Mouse (Mus musculus): Measurements from ENCODE around the gene Wars.
A peak's percentile ranks its signal among the peaks of the same experiment; 100 is the strongest.

The Wars gene

DNA sequence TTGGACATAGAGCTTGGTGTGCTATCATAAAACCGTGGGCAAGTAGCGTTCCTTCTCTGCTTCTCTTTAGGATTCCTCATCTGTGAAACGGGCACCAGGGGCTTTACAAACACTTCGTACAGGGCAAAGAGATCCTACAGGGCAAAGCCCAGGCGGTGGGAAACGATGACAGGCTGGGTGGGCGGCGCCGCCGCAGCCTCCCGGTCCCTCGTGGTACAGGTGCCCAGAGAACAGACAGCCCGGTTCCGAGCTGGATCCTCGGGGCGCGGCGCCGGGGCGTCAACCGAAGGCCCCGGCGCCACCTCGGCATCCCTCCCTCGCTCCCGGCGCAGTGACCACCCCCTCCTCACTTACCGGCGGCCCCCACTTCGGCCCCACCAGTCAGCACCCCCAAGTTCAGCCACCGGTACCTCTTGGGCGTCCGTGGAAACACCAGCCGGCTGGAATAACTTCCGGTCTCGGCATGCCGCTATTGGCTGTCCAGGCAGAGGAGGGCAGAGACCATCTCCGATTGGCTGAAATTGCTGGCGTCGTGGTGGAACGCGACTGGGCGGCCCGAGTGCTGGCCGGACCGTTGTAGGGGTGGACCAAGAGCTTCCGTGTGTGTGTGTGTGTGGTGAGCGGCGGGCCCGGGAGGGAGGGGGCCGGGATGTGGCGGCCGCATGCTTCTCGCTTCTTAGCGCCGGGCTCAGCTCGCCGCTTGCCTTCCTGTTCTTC, at the start of gene Wars:
TSS of gene Wars (minus strand) at position 460 of the 717 bp plus-strand sequence.
- peak; percentile 90 for DNase-seq (ENCODE audit: low spot score)

- DNase-seq (ENCODE audit: low spot score), result no peak
Observed at GRCm38 (mm10) chr12:108942203-108942923, 48.4 kb upstream of the Wars start.

- no peak for DNase-seq (ENCODE audit: low spot score)
Observed at GRCm38 (mm10) chr12:108941282-108941681, 47.3 kb upstream of the Wars start.

GRCm38 (mm10) chr12:108940255-108940654, 46.3 kb upstream of the Wars start:
- DNase-seq (ENCODE audit: low spot score), result no peak

DNA sequence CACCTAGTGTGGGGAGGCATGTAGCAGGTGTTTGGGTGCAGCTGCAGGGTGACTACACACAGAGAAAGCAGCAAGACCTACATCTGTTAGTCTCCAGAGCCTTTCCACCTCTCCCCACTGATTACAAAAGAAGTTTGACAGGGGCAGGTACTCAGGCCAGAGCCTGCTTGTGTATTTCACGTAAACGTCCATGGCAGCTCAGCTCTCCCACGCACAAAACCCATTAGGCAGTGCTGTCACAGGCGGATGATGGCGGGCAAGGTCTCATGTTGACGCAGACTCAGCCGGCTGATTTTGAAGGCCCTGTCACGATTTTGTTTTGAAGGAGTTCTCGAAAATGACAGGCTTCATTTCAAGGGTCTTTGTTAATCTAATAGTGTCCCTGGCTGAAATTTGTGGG, 45.3 kb upstream of the Wars start:
- no peak for DNase-seq (ENCODE audit: low spot score)

DNA sequence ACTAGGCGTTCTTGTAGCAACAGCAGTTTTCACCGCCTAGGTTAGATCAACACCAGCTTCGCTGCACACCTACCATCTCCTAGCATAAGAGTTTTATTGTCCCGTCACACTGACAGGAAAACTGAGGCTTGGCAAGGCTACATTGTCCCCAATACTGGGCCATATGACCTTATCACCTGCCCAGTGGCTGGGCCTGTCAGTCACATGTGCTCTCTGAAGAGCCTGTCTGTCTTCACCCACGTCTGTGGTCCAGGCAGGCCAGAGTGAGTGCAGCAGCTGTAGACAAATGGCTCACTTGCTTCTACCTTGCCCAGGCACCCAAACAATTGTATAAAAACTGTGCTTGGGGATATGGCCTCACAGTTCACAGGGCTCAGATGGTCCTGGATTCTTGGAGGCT, 44.9 kb upstream of the Wars start:
- no peak for DNase-seq (ENCODE audit: low spot score)

DNA sequence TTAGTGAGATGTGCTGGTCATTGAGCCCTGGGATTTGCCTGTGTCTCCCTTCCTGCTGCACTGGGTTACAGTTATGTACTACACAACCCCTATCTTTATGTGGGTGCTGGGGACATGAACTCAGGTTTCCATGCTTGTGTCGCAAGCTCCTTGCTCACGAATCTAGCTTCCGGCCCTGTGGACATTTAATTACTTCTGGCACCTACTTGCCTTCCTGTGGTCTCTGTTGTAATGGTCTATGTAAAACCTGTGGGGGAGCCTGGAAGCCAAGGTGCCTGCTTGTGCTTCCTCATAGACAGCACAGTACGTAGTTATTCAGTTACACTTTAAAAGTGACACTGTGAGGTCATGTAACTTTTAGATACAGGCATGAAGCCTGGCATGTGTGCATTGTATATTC, 43.5 kb upstream of the Wars start:
- no peak for DNase-seq (ENCODE audit: low spot score)

GRCm38 (mm10) chr12:108936834-108937233, 42.9 kb upstream of the Wars start:
- no peak for DNase-seq (ENCODE audit: low spot score)

- DNase-seq (ENCODE audit: low spot score), result no peak
Observed at GRCm38 (mm10) chr12:108934231-108934630, 40.3 kb upstream of the Wars start.

DNA sequence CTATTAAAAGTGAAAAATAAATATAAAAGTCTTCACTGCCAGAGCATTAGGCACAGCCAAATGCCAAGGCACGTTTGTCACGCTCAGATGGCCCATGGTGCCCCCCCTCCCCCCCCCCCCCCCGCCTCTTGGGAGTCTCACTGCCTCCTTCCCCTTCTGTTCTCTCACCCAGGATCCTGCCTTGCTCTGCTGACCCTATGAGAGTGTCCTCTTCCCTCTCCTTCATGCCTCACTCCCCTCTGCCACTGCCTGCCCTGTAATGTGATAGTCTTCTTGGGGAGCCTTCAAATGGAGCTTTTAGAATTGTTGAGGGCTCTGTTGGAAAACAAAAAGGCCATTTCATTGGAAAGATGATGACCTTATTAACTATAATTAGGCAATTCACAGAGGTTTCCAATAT, 38.1 kb upstream of the Wars start:
- no peak for DNase-seq (ENCODE audit: low spot score)

- no peak for DNase-seq (ENCODE audit: low spot score)
Observed at GRCm38 (mm10) chr12:108931341-108932053, 37.5 kb upstream of the Wars start.

- no peak for DNase-seq (ENCODE audit: low spot score)
Observed at GRCm38 (mm10) chr12:108929475-108929874, 35.5 kb upstream of the Wars start.

DNA sequence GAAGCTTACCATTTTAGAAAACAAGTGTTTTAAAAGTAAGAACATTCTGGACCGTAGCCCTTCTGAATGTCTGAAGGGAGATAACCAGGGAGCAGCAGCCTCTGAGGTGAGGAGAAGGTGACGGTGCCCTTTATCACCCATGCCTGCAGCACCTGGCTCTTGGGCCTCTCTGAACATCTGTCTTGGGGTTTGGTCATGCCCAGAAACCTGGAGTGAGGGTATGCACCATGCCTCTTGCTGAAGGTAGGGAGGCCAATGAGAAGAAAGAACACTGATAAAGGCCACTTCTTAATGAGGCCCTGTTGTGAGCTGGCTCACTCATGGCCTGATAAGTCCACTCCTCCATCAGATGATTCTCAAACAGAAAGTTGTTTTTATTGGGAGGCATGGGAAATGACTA, 34.3 kb upstream of the Wars start:
- no peak for DNase-seq (ENCODE audit: low spot score)

DNA sequence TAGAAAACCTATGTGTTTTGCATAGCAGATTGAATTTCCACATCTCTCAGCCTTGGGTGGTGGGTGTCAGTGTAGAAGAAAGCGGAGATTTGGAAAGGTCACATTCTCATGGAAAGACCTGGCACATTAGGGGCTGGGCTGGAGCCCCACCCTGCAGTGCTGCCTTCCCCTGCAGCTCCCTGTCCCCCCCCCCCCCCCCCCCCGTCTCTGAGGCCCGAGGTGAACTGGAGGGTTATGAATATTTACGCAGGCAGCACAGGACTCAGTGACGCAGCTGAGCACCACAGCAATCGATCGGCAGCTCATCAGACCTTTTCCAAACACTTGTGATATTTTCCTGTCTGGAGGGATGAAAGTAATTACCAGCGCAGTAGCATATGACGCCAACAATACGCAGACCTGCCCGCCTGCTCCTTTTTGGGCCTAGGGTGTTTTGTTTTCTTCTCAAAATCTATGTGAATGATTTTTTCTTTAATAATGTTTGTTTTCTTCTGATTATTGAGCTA, 32.7 kb upstream of the Wars start:
- DNase-seq (ENCODE audit: low spot score), result no peak

- no peak for DNase-seq (ENCODE audit: low spot score)
Observed at GRCm38 (mm10) chr12:108918753-108919152, 24.8 kb upstream of the Wars start.

- no peak for DNase-seq (ENCODE audit: low spot score)
Observed at GRCm38 (mm10) chr12:108917509-108917908, 23.5 kb upstream of the Wars start.

GRCm38 (mm10) chr12:108916447-108917042, 22.6 kb upstream of the Wars start:
- DNase-seq (ENCODE audit: low spot score), result no peak

- no peak for DNase-seq (ENCODE audit: low spot score)
Observed at GRCm38 (mm10) chr12:108915893-108916292, 21.9 kb upstream of the Wars start.

GRCm38 (mm10) chr12:108914709-108915340, 20.9 kb upstream of the Wars start:
- DNase-seq (ENCODE audit: low spot score), result no peak

- no peak for DNase-seq (ENCODE audit: low spot score)
Observed at GRCm38 (mm10) chr12:108914198-108914597, 20.2 kb upstream of the Wars start.

DNA sequence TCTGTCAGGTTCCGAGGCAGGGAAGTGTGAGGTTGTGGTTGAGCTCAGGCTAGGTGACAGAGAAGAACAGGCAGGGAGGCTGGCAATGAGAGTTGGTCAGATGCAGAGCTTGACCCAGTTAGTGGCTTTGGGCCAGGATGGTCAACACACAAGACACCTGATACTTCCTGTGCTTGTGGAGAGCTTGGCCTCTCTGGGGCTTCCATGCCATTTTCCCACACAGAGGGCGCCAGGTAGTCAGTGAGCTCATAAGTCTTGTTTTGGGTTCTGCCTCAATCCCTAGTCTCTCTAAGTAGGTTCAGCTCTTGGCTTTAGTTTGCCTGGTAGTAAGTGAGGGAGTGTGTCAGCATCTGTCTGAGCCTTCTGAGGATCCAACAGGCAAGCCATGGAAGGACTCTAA, 18.5 kb upstream of the Wars start:
- DNase-seq (ENCODE audit: low spot score), result no peak

- no peak for DNase-seq (ENCODE audit: low spot score)
Observed at GRCm38 (mm10) chr12:108909846-108910433, 16.0 kb upstream of the Wars start.

Data from ovary, postnatal 14 days (tissue).